Mouse (Mus musculus): ENCODE measurements around the gene Nop53. TPM values are rescaled to one million over a fixed set of nuclear protein-coding genes. Genes with fewer than 3 reads are reported as not detected.

Nop53 gene
- polyA plus RNA-seq, 1 experiment, result 504 TPM

- no peaks in the 10 kb centered on the region for H3K9me3 ChIP-seq
- no peak for TF ChIP-seq FLI1 (IDR thresholded peaks at IDR 0.05; ENCODE audit: low read length)
- no peak for TF ChIP-seq GATA1 (IDR thresholded peaks at IDR 0.05; ENCODE audit: borderline replicate concordance, low read length)
- H3K4me3 ChIP-seq (replicated peaks), result no peak overlapping the region
- peaks cover 35% of the 10 kb centered on the region for H3K4me1 ChIP-seq
- no peaks in the 10 kb centered on the region for H3K27me3 ChIP-seq (replicated peaks)
- peaks cover 96% of the 10 kb centered on the region for H3K36me3 ChIP-seq (replicated peaks; ENCODE audit: low read length)
Observed at GRCm38 (mm10) chr7:15975451-15975850, 29.6 kb upstream of the Nop53 start.

- Histone ChIP-seq H3K27me3 (replicated peaks) (no peaks in the 10 kb centered on the region), H3K4me3 (replicated peaks) (no peak overlapping the region), H3K4me1 (peaks cover 30% of the 10 kb centered on the region), H3K36me3 (replicated peaks; ENCODE audit: low read length) (peaks cover 96% of the 10 kb centered on the region), H3K9me3 (0 out of 2 replicates have a peak, but pooled peaks cover 5% of the 10 kb centered on the region)
- no peak for TF ChIP-seq GATA1 (IDR thresholded peaks at IDR 0.05; ENCODE audit: borderline replicate concordance, low read length)
- no peak; the same call in 1 of the 2 replicates for TF ChIP-seq FLI1 (IDR thresholded peaks at IDR 0.05; ENCODE audit: low read length)
Observed at GRCm38 (mm10) chr7:15974712-15975111, 28.8 kb upstream of the Nop53 start.

GRCm38 (mm10) chr7:15972247-15972646 is 26.4 kb upstream of the Nop53 start:
- peaks cover 3% of the 10 kb centered on the region for H3K27me3 ChIP-seq (replicated peaks)
- H3K9me3 ChIP-seq, result 0 out of 2 replicates have a peak, but pooled peaks cover 5% of the 10 kb centered on the region
- H3K36me3 ChIP-seq (replicated peaks; ENCODE audit: low read length), result peaks cover 72% of the 10 kb centered on the region
- TF ChIP-seq FLI1 (IDR thresholded peaks at IDR 0.05; ENCODE audit: low read length), result no peak
- H3K4me3 ChIP-seq (replicated peaks), result no peak overlapping the region
- H3K4me1 ChIP-seq, result peaks cover 33% of the 10 kb centered on the region

- Histone ChIP-seq H3K36me3 (replicated peaks; ENCODE audit: low read length) (peaks cover 48% of the 10 kb centered on the region), H3K4me1 (peaks cover 26% of the 10 kb centered on the region), H3K9me3 (0 out of 2 replicates have a peak, but pooled peaks cover 5% of the 10 kb centered on the region), H3K27me3 (replicated peaks) (peaks cover 18% of the 10 kb centered on the region), H3K4me3 (replicated peaks) (no peak overlapping the region)
- TF ChIP-seq FLI1 (IDR thresholded peaks at IDR 0.05; ENCODE audit: low read length) (no peak), GATA1 (IDR thresholded peaks at IDR 0.05; ENCODE audit: borderline replicate concordance, low read length) (no peak)
Observed at GRCm38 (mm10) chr7:15969674-15970073, 23.8 kb upstream of the Nop53 start.

- TF ChIP-seq FLI1 (IDR thresholded peaks at IDR 0.05; ENCODE audit: low read length) (no peak), GATA1 (IDR thresholded peaks at IDR 0.05; ENCODE audit: borderline replicate concordance, low read length) (no peak)
- peaks cover 36% of the 10 kb centered on the region for H3K4me1 ChIP-seq
- 0 out of 2 replicates have a peak, but pooled peaks cover 5% of the 10 kb centered on the region for H3K9me3 ChIP-seq
- H3K4me3 ChIP-seq (replicated peaks), result no peak overlapping the region
- peaks cover 31% of the 10 kb centered on the region for H3K27me3 ChIP-seq (replicated peaks)
- peaks cover 35% of the 10 kb centered on the region for H3K36me3 ChIP-seq (replicated peaks; ENCODE audit: low read length)
Observed at GRCm38 (mm10) chr7:15968322-15968721, 22.4 kb upstream of the Nop53 start.

GRCm38 (mm10) chr7:15967312-15967711 is 21.4 kb upstream of the Nop53 start, which contains the start of gene Ehd2:
Gene Ehd2 (minus strand): TSS chr7:15967567.
- peaks cover 46% of the 10 kb centered on the region for H3K4me1 ChIP-seq
- no peak for TF ChIP-seq FLI1 (IDR thresholded peaks at IDR 0.05; ENCODE audit: low read length)
- TF ChIP-seq GATA1 (IDR thresholded peaks at IDR 0.05; ENCODE audit: borderline replicate concordance, low read length), result no peak
- H3K27me3 ChIP-seq (replicated peaks), result peaks cover 41% of the 10 kb centered on the region
- 0 out of 2 replicates have a peak, but pooled peaks cover 5% of the 10 kb centered on the region for H3K9me3 ChIP-seq
- H3K36me3 ChIP-seq (replicated peaks; ENCODE audit: low read length), result peaks cover 25% of the 10 kb centered on the region
- H3K4me3 ChIP-seq (replicated peaks), result peak within 1 kb of the TSS; percentile 88

- Histone ChIP-seq H3K27me3 (replicated peaks) (peaks cover 48% of the 10 kb centered on the region), H3K36me3 (replicated peaks; ENCODE audit: low read length) (peaks cover 16% of the 10 kb centered on the region), H3K9me3 (0 out of 2 replicates have a peak, but pooled peaks cover 5% of the 10 kb centered on the region), H3K4me1 (peaks cover 52% of the 10 kb centered on the region), H3K4me3 (replicated peaks) (no peak overlapping the region)
- TF ChIP-seq FLI1 (IDR thresholded peaks at IDR 0.05; ENCODE audit: low read length) (no peak), GATA1 (IDR thresholded peaks at IDR 0.05; ENCODE audit: borderline replicate concordance, low read length) (no peak)
Observed at GRCm38 (mm10) chr7:15966489-15966888, 20.6 kb upstream of the Nop53 start.

GRCm38 (mm10) chr7:15963798-15964652 is 18.2 kb upstream of the Nop53 start:
- H3K9me3 ChIP-seq, result no peaks in the 10 kb centered on the region
- no peaks in the 10 kb centered on the region for H3K36me3 ChIP-seq (replicated peaks; ENCODE audit: low read length)
- TF ChIP-seq FLI1 (IDR thresholded peaks at IDR 0.05; ENCODE audit: low read length) (no peak), GATA1 (IDR thresholded peaks at IDR 0.05; ENCODE audit: borderline replicate concordance, low read length) (no peak)
- H3K4me3 ChIP-seq (replicated peaks), result no peak overlapping the region
- peaks cover 73% of the 10 kb centered on the region for H3K4me1 ChIP-seq
- H3K27me3 ChIP-seq (replicated peaks), result peaks cover 62% of the 10 kb centered on the region

- Histone ChIP-seq H3K9me3 (peaks cover 5% of the 10 kb centered on the region), H3K36me3 (replicated peaks; ENCODE audit: low read length) (peaks cover 1% of the 10 kb centered on the region), H3K4me1 (peaks cover 70% of the 10 kb centered on the region), H3K27me3 (replicated peaks) (peaks cover 61% of the 10 kb centered on the region), H3K4me3 (replicated peaks) (no peak overlapping the region)
- TF ChIP-seq GATA1 (IDR thresholded peaks at IDR 0.05; ENCODE audit: borderline replicate concordance, low read length) (no peak), FLI1 (IDR thresholded peaks at IDR 0.05; ENCODE audit: low read length) (no peak)
Observed at GRCm38 (mm10) chr7:15962311-15963288, 16.7 kb upstream of the Nop53 start.
